Mouse (Mus musculus): ENCODE results near the gene Tmem63b. TPM values are rescaled to one million over a fixed set of nuclear protein-coding genes. Genes with fewer than 3 reads are reported as not detected.

Gene Tmem63b
- polyA plus RNA-seq, 1 experiment from 2014 or later = 140 TPM

GRCm38 (mm10) chr17:45641981-45642380 lies 44.7 kb downstream of the Tmem63b start:
- no peak overlapping the region for H3K4me3 ChIP-seq (replicated peaks; ENCODE audit: low read length)
- 89% methylated on average over 8 of the region's 8 CpGs for WGBS
- no peaks in the 10 kb centered on the region for H3K36me3 ChIP-seq (ENCODE audit: control insufficient read depth, insufficient read depth)
- H3K4me1 ChIP-seq (replicated peaks; ENCODE audit: control insufficient read depth, insufficient read depth, low read length) = no peaks in the 10 kb centered on the region
- H3K9me3 ChIP-seq (ENCODE audit: control insufficient read depth, low read length) = no peaks in the 10 kb centered on the region
- H3K27ac ChIP-seq (ENCODE audit: low read length) = no peak overlapping the region
- H3K4me2 ChIP-seq (ENCODE audit: low read length) = no peak overlapping the region
- H3K9ac ChIP-seq (replicated peaks; ENCODE audit: low read depth, low read length) = no peak overlapping the region
- ATAC-seq = no peak
- H3K27me3 ChIP-seq (replicated peaks; ENCODE audit: control insufficient read depth, insufficient read depth, low read length) = no peaks in the 10 kb centered on the region

- H3K27ac ChIP-seq (ENCODE audit: low read length) = no peak overlapping the region
- H3K4me3 ChIP-seq (replicated peaks; ENCODE audit: low read length) = no peak overlapping the region
- no peaks in the 10 kb centered on the region for H3K27me3 ChIP-seq (replicated peaks; ENCODE audit: control insufficient read depth, insufficient read depth, low read length)
- H3K9me3 ChIP-seq (ENCODE audit: control insufficient read depth, low read length) = no peaks in the 10 kb centered on the region
- 81% methylated on average over 14 of the region's 16 CpGs for WGBS
- H3K4me2 ChIP-seq (ENCODE audit: low read length) = no peak overlapping the region
- ATAC-seq = no peak
- H3K9ac ChIP-seq (replicated peaks; ENCODE audit: low read depth, low read length) = no peak overlapping the region
- H3K36me3 ChIP-seq (ENCODE audit: control insufficient read depth, insufficient read depth) = no peaks in the 10 kb centered on the region
- H3K4me1 ChIP-seq (replicated peaks; ENCODE audit: control insufficient read depth, insufficient read depth, low read length) = no peaks in the 10 kb centered on the region
Measured at GRCm38 (mm10) chr17:45638596-45639295, 48.0 kb downstream of the Tmem63b start.

- no peak overlapping the region for H3K4me3 ChIP-seq (replicated peaks; ENCODE audit: low read length)
- no peaks in the 10 kb centered on the region for H3K36me3 ChIP-seq (ENCODE audit: control insufficient read depth, insufficient read depth)
- H3K4me2 ChIP-seq (ENCODE audit: low read length) = no peak overlapping the region
- no peak overlapping the region for H3K27ac ChIP-seq (ENCODE audit: low read length)
- WGBS = 90% methylated on average over 5 of the region's 5 CpGs
- H3K4me1 ChIP-seq (replicated peaks; ENCODE audit: control insufficient read depth, insufficient read depth, low read length) = peaks cover 11% of the 10 kb centered on the region
- H3K9ac ChIP-seq (replicated peaks; ENCODE audit: low read depth, low read length) = no peak overlapping the region
- no peak for ATAC-seq
- no peaks in the 10 kb centered on the region for H3K27me3 ChIP-seq (replicated peaks; ENCODE audit: control insufficient read depth, insufficient read depth, low read length)
- H3K9me3 ChIP-seq (ENCODE audit: control insufficient read depth, low read length) = no peaks in the 10 kb centered on the region
Measured at GRCm38 (mm10) chr17:45634033-45634432, 52.7 kb downstream of the Tmem63b start.

GRCm38 (mm10) chr17:45631940-45632339 lies 54.8 kb downstream of the Tmem63b start:
- peaks cover 11% of the 10 kb centered on the region for H3K4me1 ChIP-seq (replicated peaks; ENCODE audit: control insufficient read depth, insufficient read depth, low read length)
- no peak overlapping the region for H3K4me2 ChIP-seq (ENCODE audit: low read length)
- WGBS = 83% methylated on average over 6 of the region's 6 CpGs
- no peaks in the 10 kb centered on the region for H3K36me3 ChIP-seq (ENCODE audit: control insufficient read depth, insufficient read depth)
- ATAC-seq = no peak
- no peak overlapping the region for H3K9ac ChIP-seq (replicated peaks; ENCODE audit: low read depth, low read length)
- no peaks in the 10 kb centered on the region for H3K9me3 ChIP-seq (ENCODE audit: control insufficient read depth, low read length)
- H3K27ac ChIP-seq (ENCODE audit: low read length) = no peak overlapping the region
- H3K27me3 ChIP-seq (replicated peaks; ENCODE audit: control insufficient read depth, insufficient read depth, low read length) = no peaks in the 10 kb centered on the region
- no peak overlapping the region for H3K4me3 ChIP-seq (replicated peaks; ENCODE audit: low read length)

GRCm38 (mm10) chr17:45630992-45631391 lies 55.7 kb downstream of the Tmem63b start:
- peak overlapping the region; percentile 62 for H3K4me2 ChIP-seq (ENCODE audit: low read length)
- WGBS = 57% methylated on average over 3 of the region's 3 CpGs
- H3K36me3 ChIP-seq (ENCODE audit: control insufficient read depth, insufficient read depth) = no peaks in the 10 kb centered on the region
- H3K9me3 ChIP-seq (ENCODE audit: control insufficient read depth, low read length) = no peaks in the 10 kb centered on the region
- H3K9ac ChIP-seq (replicated peaks; ENCODE audit: low read depth, low read length) = peak overlapping the region; percentile 73; the same call in 1 of the 2 replicates
- no peak for ATAC-seq
- no peak overlapping the region for H3K4me3 ChIP-seq (replicated peaks; ENCODE audit: low read length)
- no peak overlapping the region for H3K27ac ChIP-seq (ENCODE audit: low read length)
- peaks cover 15% of the 10 kb centered on the region for H3K4me1 ChIP-seq (replicated peaks; ENCODE audit: control insufficient read depth, insufficient read depth, low read length)
- no peaks in the 10 kb centered on the region for H3K27me3 ChIP-seq (replicated peaks; ENCODE audit: control insufficient read depth, insufficient read depth, low read length)

GRCm38 (mm10) chr17:45629861-45630694 lies 56.6 kb downstream of the Tmem63b start:
- Histone ChIP-seq H3K4me2 (ENCODE audit: low read length) (peak overlapping the region; percentile 62), H3K9me3 (ENCODE audit: control insufficient read depth, low read length) (no peaks in the 10 kb centered on the region), H3K4me3 (replicated peaks; ENCODE audit: low read length) (peak overlapping the region; percentile 52), H3K36me3 (ENCODE audit: control insufficient read depth, insufficient read depth) (no peaks in the 10 kb centered on the region), H3K4me1 (replicated peaks; ENCODE audit: control insufficient read depth, insufficient read depth, low read length) (peaks cover 15% of the 10 kb centered on the region), H3K9ac (replicated peaks; ENCODE audit: low read depth, low read length) (peak overlapping the region; percentile 73), H3K27me3 (replicated peaks; ENCODE audit: control insufficient read depth, insufficient read depth, low read length) (no peaks in the 10 kb centered on the region), H3K27ac (ENCODE audit: low read length) (peak overlapping the region; percentile 81)
- ATAC-seq = peak; percentile 83
- 3% methylated on average over 34 of the region's 34 CpGs for WGBS

GRCm38 (mm10) chr17:45628885-45629855 lies 57.5 kb downstream of the Tmem63b start:
- H3K9ac ChIP-seq (replicated peaks; ENCODE audit: low read depth, low read length) = no peak overlapping the region
- H3K4me3 ChIP-seq (replicated peaks; ENCODE audit: low read length) = no peak overlapping the region; the same call in 1 of the 2 replicates
- H3K4me1 ChIP-seq (replicated peaks; ENCODE audit: control insufficient read depth, insufficient read depth, low read length) = peaks cover 15% of the 10 kb centered on the region
- H3K36me3 ChIP-seq (ENCODE audit: control insufficient read depth, insufficient read depth) = no peaks in the 10 kb centered on the region
- H3K27me3 ChIP-seq (replicated peaks; ENCODE audit: control insufficient read depth, insufficient read depth, low read length) = no peaks in the 10 kb centered on the region
- peak overlapping the region; percentile 62 for H3K4me2 ChIP-seq (ENCODE audit: low read length)
- WGBS = 68% methylated on average over 13 of the region's 13 CpGs
- 0 out of 2 replicates have a peak, but pooled peaks have one; percentile 2 for ATAC-seq
- H3K27ac ChIP-seq (ENCODE audit: low read length) = no peak overlapping the region; the same call in 1 of the 2 replicates
- no peaks in the 10 kb centered on the region for H3K9me3 ChIP-seq (ENCODE audit: control insufficient read depth, low read length)

- no peaks in the 10 kb centered on the region for H3K36me3 ChIP-seq (ENCODE audit: control insufficient read depth, insufficient read depth)
- ATAC-seq = no peak
- H3K27me3 ChIP-seq (replicated peaks; ENCODE audit: control insufficient read depth, insufficient read depth, low read length) = no peaks in the 10 kb centered on the region
- H3K4me3 ChIP-seq (replicated peaks; ENCODE audit: low read length) = no peak overlapping the region
- peaks cover 15% of the 10 kb centered on the region for H3K4me1 ChIP-seq (replicated peaks; ENCODE audit: control insufficient read depth, insufficient read depth, low read length)
- no peaks in the 10 kb centered on the region for H3K9me3 ChIP-seq (ENCODE audit: control insufficient read depth, low read length)
- no peak overlapping the region for H3K9ac ChIP-seq (replicated peaks; ENCODE audit: low read depth, low read length)
- no peak overlapping the region for H3K4me2 ChIP-seq (ENCODE audit: low read length)
- no peak overlapping the region for H3K27ac ChIP-seq (ENCODE audit: low read length)
- 18% methylated on average over 3 of the region's 3 CpGs for WGBS
Measured at GRCm38 (mm10) chr17:45628160-45628559, 58.5 kb downstream of the Tmem63b start.

All from forebrain, embryonic 16.5 days (tissue).